In genomic region chr10:76675268-76675667, GRCm38 (mm10) we compare ENCODE assay signal across 23 mouse cellular contexts. TPM values are rescaled to one million over a fixed set of nuclear protein-coding genes. Genes with fewer than 3 reads are reported as not detected.
A peak's percentile ranks its signal among the peaks of the same experiment; 100 is the strongest.
DNase-seq lines count a peak whose midpoint lies in the region; ATAC-seq lines count a peak whose summit lies in the region.
"Had no signal": no experiment of that assay in that cellular context is flagged by ENCODE, and none has a peak within 500 bp of the region (broad histone marks: within the 10 kb centered on the region; RNA-seq: fewer than 3 reads in every experiment).

No protein-coding gene starts in this region.

- H3K27me3 ChIP-seq in intestine, embryonic 16.5 days (replicated peaks; ENCODE audit: control insufficient read depth, insufficient read depth, low read length): no peaks in the 10 kb centered on the region
- H3K27me3 ChIP-seq in lung, embryonic 16.5 days (ENCODE audit: control insufficient read depth, insufficient read depth, low read depth, low read length): no peaks in the 10 kb centered on the region
- H3K27me3 ChIP-seq: heart, embryonic 15.5 days; hindbrain, embryonic 15.5 days; liver, embryonic 12.5 days; midbrain, embryonic 15.5 days; neural tube, embryonic 13.5 days had no signal

- no peak overlapping the region for H3K4me3 ChIP-seq in intestine, embryonic 16.5 days (ENCODE audit: low read length)
- no peak overlapping the region for H3K4me3 ChIP-seq in lung, embryonic 16.5 days (ENCODE audit: low read length)
- H3K4me3 ChIP-seq: embryonic facial prominence, embryonic 10.5 days; heart, embryonic 15.5 days; hindbrain, embryonic 15.5 days; left cerebral cortex, adult 2 months; liver, embryonic 12.5 days; midbrain, embryonic 15.5 days; neural tube, embryonic 13.5 days had no signal

- 0 out of 2 replicates have a peak, but pooled peaks cover 2% of the 10 kb centered on the region for H3K4me1 ChIP-seq in intestine, embryonic 16.5 days (ENCODE audit: control insufficient read depth, insufficient read depth, low read length)
- H3K4me1 ChIP-seq in lung, embryonic 16.5 days (replicated peaks; ENCODE audit: control insufficient read depth, insufficient read depth, low read length): peaks cover 12% of the 10 kb centered on the region
- H3K4me1 ChIP-seq: heart, embryonic 15.5 days; hindbrain, embryonic 15.5 days; liver, embryonic 12.5 days; midbrain, embryonic 15.5 days; neural tube, embryonic 13.5 days had no signal

- ATAC-seq in intestine, embryonic 16.5 days: 0 out of 2 replicates have a peak, but pooled peaks have one; percentile 59
- ATAC-seq in lung, embryonic 16.5 days (ENCODE audit: low read depth): peak; percentile 77
- ATAC-seq: liver, embryonic 12.5 days; midbrain, embryonic 15.5 days had no signal

- DNase-seq in heart, adult 11 months: peak; percentile 45
- no peak for DNase-seq in heart, postnatal 25 days (ENCODE audit: low spot score)
- peak; percentile 50 to 80 for DNase-seq in lung, postnatal 4 days
- DNase-seq in left cerebral cortex, postnatal 14 days (ENCODE audit: low spot score in 2 of 2): no peak
- no peak for DNase-seq in yolk sac, embryonic 10.5 days (ENCODE audit: low spot score)
- DNase-seq in natural killer cell, adult 2 months (ENCODE audit: low spot score in 2 of 2): no peak
- DNase-seq: adrenal gland, postnatal 25 days; cerebellum, adult 9-11 months; gastrocnemius, postnatal 36 days; kidney, adult 18-20 months had no signal

- no peak overlapping the region for H3K9ac ChIP-seq in intestine, embryonic 16.5 days (ENCODE audit: low read depth, low read length)
- H3K9ac ChIP-seq in lung, embryonic 16.5 days (ENCODE audit: low read length): no peak overlapping the region
- H3K9ac ChIP-seq: heart, embryonic 15.5 days; hindbrain, embryonic 15.5 days; liver, embryonic 12.5 days; midbrain, embryonic 15.5 days; neural tube, embryonic 13.5 days had no signal

- no peak overlapping the region for H3K4me2 ChIP-seq in intestine, embryonic 16.5 days (ENCODE audit: low read depth, low read length)
- no peak overlapping the region for H3K4me2 ChIP-seq in lung, embryonic 16.5 days (ENCODE audit: low read depth, low read length)
- H3K4me2 ChIP-seq: heart, embryonic 15.5 days; hindbrain, embryonic 15.5 days; liver, embryonic 12.5 days; midbrain, embryonic 15.5 days; neural tube, embryonic 13.5 days had no signal

- no peaks in the 10 kb centered on the region for H3K36me3 ChIP-seq in intestine, embryonic 16.5 days (ENCODE audit: control insufficient read depth, insufficient read depth, low read length)
- H3K36me3 ChIP-seq in lung, embryonic 16.5 days (ENCODE audit: control insufficient read depth, insufficient read depth, low read length): no peaks in the 10 kb centered on the region
- H3K36me3 ChIP-seq: embryonic facial prominence, embryonic 10.5 days; heart, embryonic 15.5 days; hindbrain, embryonic 15.5 days; liver, embryonic 12.5 days; midbrain, embryonic 15.5 days; neural tube, embryonic 13.5 days had no signal

- no peaks in the 10 kb centered on the region for H3K9me3 ChIP-seq in intestine, embryonic 16.5 days (ENCODE audit: control insufficient read depth, low read length)
- no peaks in the 10 kb centered on the region for H3K9me3 ChIP-seq in lung, embryonic 16.5 days (ENCODE audit: control insufficient read depth, low read length)
- H3K9me3 ChIP-seq: embryonic facial prominence, embryonic 10.5 days; heart, embryonic 15.5 days; hindbrain, embryonic 15.5 days; liver, embryonic 12.5 days; midbrain, embryonic 15.5 days; neural tube, embryonic 13.5 days had no signal

- intact Hi-C loops in heart, postnatal 25 days (cut with DNase I): no loop called here
- intact Hi-C loops in left cerebral cortex, postnatal 14 days (cut with DNase I): no loop called here

- peak overlapping the region; percentile 45; the same call in 1 of the 2 replicates for H3K27ac ChIP-seq in intestine, embryonic 16.5 days (ENCODE audit: low read length)
- peak overlapping the region; percentile 59 for H3K27ac ChIP-seq in lung, embryonic 16.5 days (ENCODE audit: low read length)
- H3K27ac ChIP-seq: embryonic facial prominence, embryonic 10.5 days; heart, embryonic 15.5 days; hindbrain, embryonic 15.5 days; kidney, postnatal 0 days; left cerebral cortex, adult 2 months; liver, embryonic 12.5 days; macrophage; midbrain, embryonic 15.5 days; neural tube, embryonic 13.5 days had no signal

- 55% methylated on average over 2 of the region's 2 CpGs for WGBS in intestine, embryonic 16.5 days
- WGBS in lung, embryonic 16.5 days: 51% methylated on average over 2 of the region's 2 CpGs

RNA-seq across cellular contexts. Expression of gene Col6a1, which starts 50.7 kb away (rescaled TPM):
- total RNA-seq in heart, postnatal 25 days (2021): 10 to 100 TPM; 83.0 to 93.0 TPM
- 327 and 341 TPM in 2 replicates for polyA plus RNA-seq in intestine, embryonic 16.5 days (2015; fragmentation: Nextera tagmentation; extraction: Ambion mirVana)
- 329 and 333 TPM in 2 replicates for polyA plus RNA-seq in lung, embryonic 16.5 days (2015; fragmentation: Nextera tagmentation; extraction: Ambion mirVana)
- 10 to 100 TPM; 40.5 to 44.3 TPM for total RNA-seq in left cerebral cortex, postnatal 14 days (2021)
- total RNA-seq: common myeloid progenitor, adult 5-6 weeks; hematopoietic stem cell, adult 5-6 weeks had no signal

RNA-seq across cellular contexts. Expression of gene Col6a2, which starts 51.8 kb away (rescaled TPM):
- total RNA-seq in heart, postnatal 25 days (2021): 100 to 1,000 TPM in 1 of 2 experiments, 10 to 100 TPM in 1; 94.0 to 106 TPM
- 230 and 262 TPM in 2 replicates for polyA plus RNA-seq in intestine, embryonic 16.5 days (2015; fragmentation: Nextera tagmentation; extraction: Ambion mirVana)
- 282 and 283 TPM in 2 replicates for polyA plus RNA-seq in lung, embryonic 16.5 days (2015; fragmentation: Nextera tagmentation; extraction: Ambion mirVana)
- 10 to 100 TPM; 15.6 to 16.4 TPM for total RNA-seq in left cerebral cortex, postnatal 14 days (2021)
- total RNA-seq: hematopoietic stem cell, adult 5-6 weeks had no signal

Comparison
In these comparisons a context has a peak if more than half of its experiments do, and no peak if none do; other contexts are left out.
1. DNase-seq: peak in heart, adult 11 months (single experiment) and lung, postnatal 4 days (2 of 2); none in heart, postnatal 25 days (single experiment), left cerebral cortex, postnatal 14 days (0 of 2), yolk sac, embryonic 10.5 days (single experiment) and natural killer cell, adult 2 months (0 of 2).
2. RNA of gene Col6a2, which starts 51.8 kb away (total RNA-seq): 94.0 to 106 TPM in heart, postnatal 25 days; 15.6 to 16.4 TPM in left cerebral cortex, postnatal 14 days; every median in the first group is over 4 times any median in the second.